Mouse (Mus musculus): ENCODE data around the gene Pced1a. TPM values are rescaled to one million over a fixed set of nuclear protein-coding genes. Genes with fewer than 3 reads are reported as not detected.

The Pced1a gene
- polyA plus RNA-seq, 1 experiment = 15.7 TPM

- H3K4me3 ChIP-seq (ENCODE audit: insufficient read depth, low read length) = no peak overlapping the region
- no peaks in the 10 kb centered on the region for H3K4me1 ChIP-seq (ENCODE audit: control insufficient read depth, insufficient read depth, low read length)
- TF ChIP-seq POLR2A (IDR thresholded peaks at IDR 0.05; ENCODE audit: borderline replicate concordance, low read depth, low read length) (no peak), CTCF (IDR thresholded peaks at IDR 0.05; ENCODE audit: low read depth, low read length) (no peak)
- no peak overlapping the region for H3K27ac ChIP-seq (ENCODE audit: insufficient read depth, low read depth, low read length)
These were observed 57.1 kb downstream of the Pced1a start for GRCm38 (mm10) chr2:130367386-130367785.

Other genes with a start within 250 kb of the Pced1a start
- gene Snrpb, start 245.3 kb downstream of the Pced1a start, polyA plus RNA-seq (2012; ENCODE audit: insufficient read depth, insufficient read length, missing spikeins) = 154 and 166 TPM in 2 replicates
- gene Tmc2, start 229.5 kb downstream of the Pced1a start, polyA plus RNA-seq (2012; ENCODE audit: insufficient read depth, insufficient read length, missing spikeins) = not detected in 2 replicates
- 46.4 and 51.8 TPM in 2 replicates for gene Nop56, start 150.3 kb downstream of the Pced1a start, polyA plus RNA-seq (2012; ENCODE audit: insufficient read depth, insufficient read length, missing spikeins)
- 162 and 179 TPM in 2 replicates for gene Idh3b, start 140.2 kb downstream of the Pced1a start, polyA plus RNA-seq (2012; ENCODE audit: insufficient read depth, insufficient read length, missing spikeins)
- gene Ebf4, start 129.5 kb downstream of the Pced1a start, polyA plus RNA-seq (2012; ENCODE audit: insufficient read depth, insufficient read length, missing spikeins) = not detected in 2 replicates
- gene Cpxm1, start 27.1 kb downstream of the Pced1a start, polyA plus RNA-seq (2012; ENCODE audit: insufficient read depth, insufficient read length, missing spikeins) = 0.33 TPM in 1 of 2 replicates, not detected in the other
- not detected in 2 replicates for gene Gm28372, start 19.5 kb downstream of the Pced1a start, polyA plus RNA-seq (2012; ENCODE audit: insufficient read depth, insufficient read length, missing spikeins)
- not detected in 2 replicates for gene 1700020A23Rik, start 19.4 kb downstream of the Pced1a start, polyA plus RNA-seq (2012; ENCODE audit: insufficient read depth, insufficient read length, missing spikeins)
- gene Tmem239, start 18.2 kb downstream of the Pced1a start, polyA plus RNA-seq (2012; ENCODE audit: insufficient read depth, insufficient read length, missing spikeins) = not detected in 2 replicates
- 121 and 124 TPM in 2 replicates for gene Vps16, start 362 bp downstream of the Pced1a start, polyA plus RNA-seq (2012; ENCODE audit: insufficient read depth, insufficient read length, missing spikeins)
- 195 and 229 TPM in 2 replicates for gene Ptpra, start 25.6 kb upstream of the Pced1a start, polyA plus RNA-seq (2012; ENCODE audit: insufficient read depth, insufficient read length, missing spikeins)
- gene Mrps26, start 139.0 kb upstream of the Pced1a start, polyA plus RNA-seq (2012; ENCODE audit: insufficient read depth, insufficient read length, missing spikeins) = 28.3 and 30.0 TPM in 2 replicates
- gene Oxt, start 151.5 kb upstream of the Pced1a start, polyA plus RNA-seq (2012; ENCODE audit: insufficient read depth, insufficient read length, missing spikeins) = not detected in 2 replicates
- not detected in 2 replicates for gene Avp, start 157.9 kb upstream of the Pced1a start, polyA plus RNA-seq (2012; ENCODE audit: insufficient read depth, insufficient read length, missing spikeins)
- 4.4 and 6.1 TPM in 2 replicates for gene Fastkd5, start 205.3 kb upstream of the Pced1a start, polyA plus RNA-seq (2012; ENCODE audit: insufficient read depth, insufficient read length, missing spikeins)
- 5.0 and 6.1 TPM in 2 replicates for gene Ubox5, start 205.3 kb upstream of the Pced1a start, polyA plus RNA-seq (2012; ENCODE audit: insufficient read depth, insufficient read length, missing spikeins)
- gene Lzts3, start 218.1 kb upstream of the Pced1a start, polyA plus RNA-seq (2012; ENCODE audit: insufficient read depth, insufficient read length, missing spikeins) = 2.8 and 3.3 TPM in 2 replicates
- gene Ddrgk1, start 240.0 kb upstream of the Pced1a start, polyA plus RNA-seq (2012; ENCODE audit: insufficient read depth, insufficient read length, missing spikeins) = 115 and 134 TPM in 2 replicates
- gene Itpa, start 242.9 kb upstream of the Pced1a start, polyA plus RNA-seq (2012; ENCODE audit: insufficient read depth, insufficient read length, missing spikeins) = 22.7 and 23.7 TPM in 2 replicates

Measured in bone marrow macrophage, adult 2 months (primary cell).